Mouse (Mus musculus): Measurements from ENCODE around the gene Zfhx3.

DNA sequence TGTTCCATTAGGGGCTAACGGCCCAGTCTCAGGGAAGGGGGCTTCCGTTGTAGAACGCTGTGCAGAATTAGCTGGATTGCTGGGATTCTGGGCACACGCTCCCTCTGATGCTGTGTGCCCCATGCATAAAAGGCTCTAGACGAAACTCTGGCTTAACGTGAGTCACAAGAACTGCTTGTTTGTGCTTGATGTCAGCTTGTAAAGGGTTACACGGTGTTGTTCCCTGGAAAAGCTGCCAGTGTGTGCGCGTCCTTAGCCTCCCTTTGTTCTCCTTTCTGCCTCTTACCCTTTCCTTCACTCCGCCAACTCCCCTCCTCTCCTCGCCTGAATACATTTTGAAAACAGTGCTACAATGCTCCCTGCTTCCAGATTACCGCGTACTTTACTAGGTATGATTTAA, 1001.9 kb downstream of the Zfhx3 start:
- TF ChIP-seq CTCF (IDR thresholded peaks at IDR 0.05) = no peak
- TF ChIP-seq EP300 (IDR thresholded peaks at IDR 0.05) = no peak
